Mouse (Mus musculus) limb, embryonic 13.5 days (tissue): ENCODE measurements around the gene Mboat7. TPM values are rescaled to one million over a fixed set of nuclear protein-coding genes. Genes with fewer than 3 reads are reported as not detected.

Experiments
- microRNA-seq: library from miRNA; unstranded; fragments of <30 nt; microRNA quantifications from one replicate; pipeline ENCODE4, GENCODE M21; 2016
- polyA plus RNA-seq: library from polyadenylated mRNA; unstranded; fragments of >200 nt; fragmentation: Nextera tagmentation; extraction: Ambion mirVana; gene quantifications from 2 replicates; pipeline ENCODE4 v1.2.1, GENCODE M21; 2015

Gene Mboat7
- polyA plus RNA-seq, 1 experiment from 2014 or later: 67.6 TPM

Small RNA genes within 50 kb of the gene (microRNA-seq; reads per million reads assigned to microRNA genes)
- gene Mir3572: 2.4 reads per million, percentile 8 among the genes with 10 or more reads in this experiment

Other genes starting within 250 kb of the Mboat7 start
- 0.29 TPM in 1 of 2 replicates, not detected in the other for gene Tarm1, start 190.9 kb downstream of the Mboat7 start, polyA plus RNA-seq
- 0.08 and 0.14 TPM in 2 replicates for gene Oscar, start 77.4 kb downstream of the Mboat7 start, polyA plus RNA-seq
- gene Ndufa3, start 76.2 kb downstream of the Mboat7 start, polyA plus RNA-seq: 435 and 440 TPM in 2 replicates
- gene Tfpt, start 63.6 kb downstream of the Mboat7 start, polyA plus RNA-seq: 29.5 and 29.8 TPM in 2 replicates
- gene Prpf31, start 63.5 kb downstream of the Mboat7 start, polyA plus RNA-seq: 121 and 124 TPM in 2 replicates
- 63.7 and 66.8 TPM in 2 replicates for gene Cnot3, start 48.3 kb downstream of the Mboat7 start, polyA plus RNA-seq
- 19.0 and 20.3 TPM in 2 replicates for gene Leng1, start 27.7 kb downstream of the Mboat7 start, polyA plus RNA-seq
- gene Tmc4, start 16.0 kb downstream of the Mboat7 start, polyA plus RNA-seq: 5.7 and 6.2 TPM in 2 replicates
- 268 and 271 TPM in 2 replicates for gene Tsen34, start 660 bp downstream of the Mboat7 start, polyA plus RNA-seq
- gene Rps9, start 10.5 kb upstream of the Mboat7 start, polyA plus RNA-seq: 1,498 and 1,524 TPM in 2 replicates
- gene Pirb, start 26.9 kb upstream of the Mboat7 start, polyA plus RNA-seq: 0.37 and 0.46 TPM in 2 replicates
- gene Gm15448, start 132.2 kb upstream of the Mboat7 start, polyA plus RNA-seq: not detected in 2 replicates
- 0.08 and 0.14 TPM in 2 replicates for gene Pira2, start 151.5 kb upstream of the Mboat7 start, polyA plus RNA-seq
- not detected in 2 replicates for gene Gm14548, start 204.6 kb upstream of the Mboat7 start, polyA plus RNA-seq
- 0.06 TPM in 1 of 2 replicates, not detected in the other for gene Lilra6, start 222.0 kb upstream of the Mboat7 start, polyA plus RNA-seq